Mouse (Mus musculus) kidney, adult 9 months (tissue): Measurements from ENCODE around the gene Atxn7l2.
A peak's percentile ranks its signal among the peaks of the same experiment; 100 is the strongest.

ENCODE experiments used
- DNase-seq: peaks from one replicate; pipeline ENCODE4 v3.0.0; 2022

Gene Atxn7l2

DNA sequence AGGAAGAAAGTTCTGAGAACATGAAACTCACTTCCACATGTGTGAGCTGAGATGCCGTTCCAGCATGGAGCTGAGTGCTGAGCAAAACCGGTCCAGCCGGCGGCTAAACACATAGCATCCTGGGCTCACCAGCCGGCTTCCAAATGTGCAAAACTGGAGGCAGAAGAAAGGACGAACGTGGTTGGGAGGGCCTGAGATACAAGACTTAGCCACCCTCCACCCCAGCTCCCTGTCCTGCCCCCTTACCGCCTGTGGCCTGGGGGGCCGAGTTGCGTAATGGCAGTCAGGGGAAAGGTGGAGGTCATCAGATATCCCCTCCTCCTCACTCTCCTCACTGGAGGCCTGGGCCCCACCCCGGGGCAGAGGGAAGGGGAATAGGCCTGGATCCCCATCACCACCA, 6.3 kb downstream of the Atxn7l2 start:
- no peak for DNase-seq

DNA sequence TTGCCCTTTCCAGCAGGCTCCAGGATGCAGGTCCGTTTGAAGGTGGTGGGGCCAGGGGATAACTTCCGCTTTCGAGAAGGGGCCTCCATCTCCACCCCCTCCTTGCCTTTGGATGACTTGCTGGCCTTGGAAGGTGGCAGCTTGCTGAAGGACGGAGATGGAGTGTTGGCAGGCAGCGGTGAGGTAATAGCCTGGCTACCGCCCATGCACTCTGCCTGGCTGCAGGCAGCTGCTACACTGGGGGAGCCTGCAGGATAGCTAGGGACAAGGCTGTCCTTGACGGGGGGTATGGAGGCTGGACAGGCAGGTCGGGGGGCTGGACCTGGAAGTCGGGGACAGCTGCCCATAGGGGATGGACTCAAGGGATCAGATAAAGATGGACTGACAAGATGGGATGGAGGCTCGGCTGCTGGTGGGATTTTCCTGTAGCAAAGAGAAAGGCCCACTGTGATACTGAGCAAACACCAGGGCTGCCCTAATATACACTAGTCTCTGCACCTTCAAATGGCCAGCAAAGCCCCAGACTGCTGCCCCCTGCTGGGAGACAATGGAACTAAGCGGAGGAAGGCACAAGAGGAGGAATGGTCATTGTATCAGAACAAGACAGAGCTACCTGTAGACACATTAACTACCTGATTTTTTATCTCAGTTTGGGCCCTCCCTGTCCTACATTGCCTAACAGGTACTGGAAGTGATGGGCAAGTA, 7.0 kb downstream of the Atxn7l2 start:
- DNase-seq: peak; percentile 86

DNA sequence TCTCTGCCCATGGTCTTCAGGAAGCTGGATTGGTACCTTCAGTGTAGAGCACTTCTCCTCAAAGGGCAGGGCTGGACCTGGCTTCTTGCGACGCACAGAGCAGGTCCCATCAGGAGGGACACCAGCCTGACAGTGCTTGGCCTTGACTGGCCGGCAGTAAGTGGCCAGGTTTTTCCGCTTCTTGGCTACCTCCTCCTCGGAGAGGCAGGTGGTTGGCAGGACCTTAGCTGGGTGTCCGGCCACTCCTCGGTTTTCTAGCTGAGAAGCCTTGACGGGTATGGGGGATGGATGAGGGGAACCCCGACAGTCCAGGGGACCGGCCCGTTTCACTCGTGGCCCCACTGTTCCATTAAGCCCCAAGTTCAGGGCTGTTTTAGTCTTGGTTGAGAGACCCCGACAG, 7.5 kb downstream of the Atxn7l2 start:
- no peak for DNase-seq

DNA sequence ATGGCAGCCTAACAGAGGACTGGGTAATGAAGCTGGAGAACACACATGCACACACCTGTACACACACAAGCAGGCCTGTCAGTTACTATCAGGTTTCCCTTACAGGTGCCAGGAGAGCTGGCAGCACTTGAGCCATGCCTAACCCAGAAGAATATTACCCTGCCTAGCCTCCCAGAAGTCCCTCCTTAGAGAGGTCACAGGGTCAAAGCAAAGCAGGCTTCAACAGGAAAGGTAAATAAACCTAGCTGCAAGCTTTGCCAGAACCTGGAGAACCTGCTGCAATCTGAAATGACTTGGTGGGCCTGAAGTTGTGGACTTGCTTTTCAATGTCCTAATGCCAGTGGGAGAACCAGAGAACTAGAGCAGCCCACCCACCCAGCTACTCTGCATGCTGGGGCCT, 8.2 kb downstream of the Atxn7l2 start:
- DNase-seq: no peak

DNA sequence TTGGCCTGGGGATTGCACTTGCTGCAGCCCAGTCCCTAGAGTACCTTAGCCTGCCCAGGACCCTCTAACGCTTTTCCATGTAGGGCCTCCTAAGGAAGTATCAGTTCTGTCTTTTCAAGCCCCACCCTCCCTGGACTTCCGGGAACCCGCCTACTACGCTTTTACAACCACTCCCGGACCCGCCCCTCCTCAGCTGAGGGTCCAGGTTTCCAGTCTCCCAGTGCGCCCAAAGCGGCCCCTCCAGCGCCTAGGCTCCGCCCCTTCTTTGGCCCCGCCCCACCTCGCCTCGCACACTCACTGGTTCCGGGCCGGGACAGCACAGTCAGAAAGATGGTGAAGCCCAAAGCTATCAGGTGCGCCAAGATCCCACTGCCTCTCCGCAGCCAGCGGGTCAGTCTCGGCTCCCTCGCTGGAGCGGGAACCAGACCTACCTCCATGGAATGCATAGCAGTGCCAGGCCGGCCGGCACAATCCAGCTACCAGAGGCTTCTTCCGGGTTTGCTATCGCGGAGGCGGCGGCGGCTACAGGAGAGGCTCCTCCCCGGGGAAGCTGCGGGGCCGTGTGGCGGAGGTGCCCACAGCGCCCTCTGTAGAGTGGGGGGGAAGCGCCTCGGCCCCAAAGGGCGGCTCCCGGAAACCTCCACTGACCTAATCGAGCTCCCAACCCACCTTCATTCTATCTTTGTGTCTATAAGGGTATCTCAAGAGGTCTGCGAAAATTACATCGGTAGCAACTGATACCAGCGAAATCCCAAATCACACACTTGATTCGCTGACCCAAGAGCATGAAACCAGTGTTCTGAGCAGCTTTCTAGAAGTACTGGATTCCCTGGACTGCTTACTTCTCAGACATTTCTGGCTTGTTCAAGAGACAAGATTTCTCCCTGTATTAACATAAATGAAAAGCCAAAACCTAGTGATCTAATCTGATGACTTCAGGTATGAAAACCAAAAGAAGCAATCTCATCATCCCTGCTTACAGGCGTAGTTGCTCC, 10.1 kb downstream of the Atxn7l2 start, which contains the start of gene Cyb561d1:
Gene Cyb561d1 (minus strand): TSS at position 884 of the 995 bp plus-strand sequence.
- peak; percentile 96 for DNase-seq

- no peak for DNase-seq
Observed at GRCm38 (mm10) chr3:108199231-108199630, 11.5 kb downstream of the Atxn7l2 start.

DNA sequence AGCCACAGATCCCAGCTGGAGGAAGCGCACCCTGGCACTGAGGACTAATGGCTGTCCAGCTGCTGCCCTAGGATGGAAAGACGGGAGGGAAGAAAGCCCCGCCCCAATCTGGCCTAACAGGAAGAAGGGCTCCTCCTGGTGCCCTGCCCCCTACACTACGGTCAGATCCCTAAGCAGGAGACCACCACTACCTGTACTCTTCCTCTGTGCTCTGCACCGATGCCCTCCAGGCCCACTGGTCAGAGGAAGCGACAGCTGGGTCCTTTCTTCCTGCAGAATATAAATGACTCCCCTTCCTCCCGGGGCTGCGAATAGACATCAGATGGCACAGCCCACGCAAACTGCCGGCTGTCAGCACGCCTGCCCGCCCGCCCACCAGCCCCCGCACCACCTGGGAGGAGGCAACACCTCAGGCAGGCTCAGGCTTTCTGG, 13.7 kb downstream of the Atxn7l2 start:
- no peak for DNase-seq

GRCm38 (mm10) chr3:108195941-108196590, 14.7 kb downstream of the Atxn7l2 start:
- DNase-seq: no peak

- DNase-seq: no peak
Observed at GRCm38 (mm10) chr3:108195287-108195686, 15.4 kb downstream of the Atxn7l2 start.

- DNase-seq: no peak
Observed at GRCm38 (mm10) chr3:108193686-108194085, 17.0 kb downstream of the Atxn7l2 start.

- no peak for DNase-seq
Observed at GRCm38 (mm10) chr3:108189897-108190296, 20.8 kb downstream of the Atxn7l2 start.

GRCm38 (mm10) chr3:108188716-108189490, 21.8 kb downstream of the Atxn7l2 start:
- DNase-seq: no peak

DNA sequence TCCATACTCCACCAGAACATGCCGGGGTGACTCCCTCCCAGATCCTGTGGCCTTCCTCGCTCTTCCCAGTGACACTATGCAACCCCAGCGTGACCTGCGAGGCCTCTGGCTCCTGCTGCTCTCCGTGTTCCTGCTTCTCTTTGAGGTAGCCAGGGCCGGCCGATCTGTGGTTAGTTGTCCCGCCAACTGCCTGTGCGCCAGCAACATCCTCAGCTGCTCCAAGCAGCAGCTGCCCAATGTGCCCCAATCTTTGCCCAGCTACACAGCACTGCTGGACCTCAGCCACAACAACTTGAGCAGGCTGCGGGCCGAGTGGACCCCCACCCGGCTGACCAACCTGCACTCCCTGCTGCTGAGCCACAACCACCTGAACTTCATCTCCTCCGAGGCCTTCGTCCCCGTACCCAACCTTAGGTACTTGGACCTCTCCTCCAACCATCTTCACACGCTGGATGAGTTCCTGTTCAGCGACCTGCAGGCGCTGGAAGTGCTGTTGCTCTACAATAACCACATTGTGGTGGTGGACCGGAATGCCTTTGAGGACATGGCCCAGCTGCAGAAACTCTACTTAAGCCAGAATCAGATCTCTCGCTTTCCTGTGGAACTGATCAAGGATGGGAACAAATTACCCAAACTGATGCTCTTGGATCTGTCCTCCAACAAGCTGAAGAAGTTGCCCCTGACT, 23.5 kb downstream of the Atxn7l2 start:
- DNase-seq: no peak

DNA sequence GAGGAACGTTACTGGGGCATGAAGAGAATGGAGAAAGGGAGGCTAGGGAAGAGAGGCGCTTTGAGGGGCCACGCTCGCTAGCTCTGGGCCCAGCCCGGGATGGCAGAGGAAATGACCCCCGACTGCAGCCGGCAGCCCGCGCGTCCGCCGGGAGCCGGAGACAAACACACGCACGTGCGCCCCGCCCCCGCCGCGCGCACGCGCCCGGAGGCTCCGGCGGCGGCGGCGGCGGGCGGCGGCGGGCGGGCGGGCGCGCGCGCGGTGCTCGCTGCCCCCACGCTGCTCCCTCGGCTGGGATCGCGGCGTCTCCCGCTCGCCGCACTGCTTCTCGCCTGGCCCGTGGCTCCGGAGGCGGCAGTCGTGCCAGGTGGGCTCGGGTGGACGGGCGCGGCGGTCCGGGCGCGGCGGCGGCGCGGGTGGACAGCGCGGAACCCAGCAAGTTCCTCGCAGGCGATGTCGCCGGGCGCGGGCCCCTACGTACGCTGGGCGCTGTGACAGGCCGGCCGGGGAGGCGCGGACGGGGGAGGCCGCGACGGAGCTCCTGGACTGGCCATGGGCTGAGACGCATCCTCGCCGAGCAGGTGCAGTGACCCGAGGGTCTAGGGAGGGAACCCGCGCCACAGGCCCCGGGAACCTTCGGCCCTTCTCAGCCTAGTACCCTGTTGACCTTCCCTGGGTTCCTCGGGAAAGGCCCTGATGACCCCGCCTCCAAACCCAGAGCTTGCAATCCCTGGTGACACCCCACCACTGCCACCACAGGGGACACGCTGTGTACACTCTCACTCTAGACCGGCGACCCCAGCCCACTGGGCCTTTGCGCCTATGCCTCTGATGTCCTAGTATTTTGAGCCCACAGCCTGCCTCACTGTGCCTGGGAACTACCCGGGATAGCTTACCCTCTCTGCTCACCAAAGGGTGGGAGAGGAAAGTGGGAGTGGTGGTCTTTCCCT, 24.4 kb downstream of the Atxn7l2 start, which contains the start of gene Amigo1:
Gene Amigo1 (plus strand): TSS at position 238 of the 950 bp plus-strand sequence.
- peak; percentile 36 for DNase-seq

DNA sequence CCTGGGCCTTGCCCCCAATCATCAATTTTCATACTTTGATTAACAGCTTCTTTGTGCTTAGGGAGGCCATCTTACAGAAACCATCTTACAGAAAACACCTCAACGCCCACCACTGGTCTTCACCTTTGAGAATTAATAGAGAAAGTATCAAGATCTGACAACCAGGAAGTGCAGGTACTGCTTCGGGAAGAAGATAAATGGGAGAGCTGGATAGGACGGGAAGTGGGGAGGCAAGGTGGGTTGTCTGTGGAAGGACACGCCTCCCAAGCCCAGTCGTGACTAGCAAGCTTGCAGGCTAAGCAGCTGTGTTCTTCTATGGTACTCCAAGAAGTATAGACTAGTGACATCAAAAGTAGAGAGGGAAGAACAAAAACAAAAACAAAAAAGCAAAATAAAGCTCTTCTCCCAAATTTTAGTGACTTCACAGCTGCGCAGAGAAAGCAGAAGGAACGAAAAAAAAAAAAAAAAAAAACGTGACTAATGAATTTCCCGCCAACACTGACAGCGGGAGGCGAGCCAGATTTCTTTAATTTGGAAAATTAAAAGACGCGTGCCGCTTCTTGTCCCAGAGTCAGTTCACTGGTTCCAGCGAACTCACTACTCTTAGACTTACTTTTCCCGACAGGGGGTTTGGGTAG, 25.2 kb downstream of the Atxn7l2 start:
- no peak for DNase-seq

DNA sequence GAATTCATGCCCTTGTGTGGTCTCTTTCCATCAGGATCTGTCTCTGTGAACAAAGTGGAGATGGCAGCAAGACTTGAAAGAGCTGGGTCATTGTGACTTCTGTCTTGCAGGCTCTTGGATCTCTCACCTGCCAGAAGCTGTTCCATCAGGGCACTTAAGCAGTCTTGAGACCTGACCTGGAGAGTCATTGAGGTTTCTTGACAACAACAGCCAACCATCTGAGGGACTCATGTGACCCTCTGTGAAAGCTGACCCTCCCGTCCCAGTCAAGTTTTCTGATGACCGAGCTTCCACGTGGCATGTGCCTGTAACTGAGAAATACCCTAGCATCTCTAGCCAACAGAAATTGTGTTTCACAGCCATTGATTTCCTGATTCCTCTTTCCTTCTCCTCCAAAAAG, 26.0 kb downstream of the Atxn7l2 start:
- no peak for DNase-seq

GRCm38 (mm10) chr3:108180514-108180913, 30.2 kb downstream of the Atxn7l2 start:
- no peak for DNase-seq

GRCm38 (mm10) chr3:108178756-108179715, 31.7 kb downstream of the Atxn7l2 start:
- no peak for DNase-seq
